8 mouse cellular contexts compared by ENCODE assay signal in the genomic region with DNA sequence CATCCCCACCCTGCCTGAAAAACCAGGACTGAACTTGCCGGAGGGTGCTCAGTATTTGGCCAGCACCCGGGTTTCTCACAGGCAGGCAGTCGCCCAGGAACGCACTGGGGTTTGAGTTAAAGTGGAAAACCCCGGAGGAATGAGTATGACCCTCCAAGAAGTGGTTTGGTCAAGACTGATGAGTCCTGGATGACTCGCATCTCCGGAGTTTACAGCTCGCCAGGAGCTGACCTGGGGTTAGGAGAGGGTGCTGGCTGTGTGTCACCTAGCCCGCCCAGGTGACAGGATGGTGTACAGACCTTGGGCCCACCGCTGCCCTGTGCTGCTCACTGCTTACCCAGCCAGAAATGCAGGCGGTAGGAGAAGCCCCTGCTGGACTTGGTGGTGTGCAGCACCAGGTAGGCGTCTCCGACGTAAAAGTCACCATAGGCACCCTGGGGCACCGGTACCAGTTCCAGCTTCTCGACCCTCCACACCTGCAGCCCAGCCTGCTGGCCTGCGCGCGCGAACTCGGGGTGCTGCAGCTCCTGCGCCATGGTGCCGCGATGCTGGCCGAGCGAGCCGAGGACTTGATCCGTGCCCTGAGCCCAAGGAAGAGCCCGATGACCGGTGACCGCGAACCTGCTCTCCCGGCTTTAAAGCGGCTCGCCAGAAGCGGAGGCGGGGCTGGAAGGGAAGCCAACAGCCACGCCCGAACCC. TPM values are rescaled to one million over a fixed set of nuclear protein-coding genes. Genes with fewer than 3 reads are reported as not detected.
DNase-seq lines count a peak whose midpoint lies in the region; ATAC-seq and TF ChIP-seq lines count a peak whose summit lies in the region.

Gene Scin, minus strand, starts transcription at position 656 of the 699 bp plus-strand sequence.

- in situ Hi-C loops in ES-E14 (cut with MboI; ENCODE audit: low sequenced_read_pairs in 2 of 2, unreplicated experiment in 2 of 2), result no loop called here

- H3K36me3 ChIP-seq in ES-E14 (ENCODE audit: control insufficient read depth, insufficient read depth, low read length, poor library complexity, severe bottlenecking), result no peaks in the 10 kb centered on the region
- no peaks in the 10 kb centered on the region for H3K36me3 ChIP-seq in forebrain, embryonic 10.5 days (replicated peaks)
- no peaks in the 10 kb centered on the region for H3K36me3 ChIP-seq in hindbrain, postnatal 0 days (ENCODE audit: insufficient read depth, low read length)
- H3K36me3 ChIP-seq in liver, embryonic 11.5 days (ENCODE audit: control insufficient read depth, insufficient read depth, low read length), result no peaks in the 10 kb centered on the region
- H3K36me3 ChIP-seq in neural tube, embryonic 11.5 days (ENCODE audit: control insufficient read depth, insufficient read depth, low read length), result no peaks in the 10 kb centered on the region

- peak within 1 kb of the TSS; percentile 76 for H3K4me2 ChIP-seq in hindbrain, postnatal 0 days (ENCODE audit: low read depth, low read length)
- peak within 1 kb of the TSS; percentile 76 for H3K4me2 ChIP-seq in liver, embryonic 11.5 days
- peak within 1 kb of the TSS; percentile 82 for H3K4me2 ChIP-seq in neural tube, embryonic 11.5 days (ENCODE audit: low read depth)

- H3K27ac ChIP-seq in ES-E14 (ENCODE audit: insufficient read depth, low read depth, low read length, poor library complexity, severe bottlenecking), result no peak within 1 kb of the TSS
- H3K27ac ChIP-seq in forebrain, embryonic 10.5 days, result no peak within 1 kb of the TSS
- H3K27ac ChIP-seq in hindbrain, postnatal 0 days, result no peak within 1 kb of the TSS
- H3K27ac ChIP-seq in liver, embryonic 11.5 days (ENCODE audit: low read depth, low read length), result no peak within 1 kb of the TSS
- H3K27ac ChIP-seq in neural tube, embryonic 11.5 days (ENCODE audit: low read depth, low read length), result no peak within 1 kb of the TSS

- WGBS in forebrain, embryonic 10.5 days, result 1% methylated on average over 39 of the region's 39 CpGs
- 2% methylated on average over 39 of the region's 39 CpGs for WGBS in hindbrain, postnatal 0 days
- 2% methylated on average over 39 of the region's 39 CpGs for WGBS in liver, embryonic 11.5 days
- WGBS in neural tube, embryonic 11.5 days, result 1% methylated on average over 39 of the region's 39 CpGs

- TF ChIP-seq CTCF in hindbrain, postnatal 0 days (IDR thresholded peaks at IDR 0.05; ENCODE audit: low read depth), result no peak

- H3K9me3 ChIP-seq in ES-E14 (ENCODE audit: control insufficient read depth, insufficient read depth, low read depth, low read length), result no peaks in the 10 kb centered on the region
- H3K9me3 ChIP-seq in forebrain, embryonic 10.5 days, result no peaks in the 10 kb centered on the region
- no peaks in the 10 kb centered on the region for H3K9me3 ChIP-seq in hindbrain, postnatal 0 days (ENCODE audit: low read length)
- no peaks in the 10 kb centered on the region for H3K9me3 ChIP-seq in liver, embryonic 11.5 days (ENCODE audit: control insufficient read depth, low read length)
- H3K9me3 ChIP-seq in neural tube, embryonic 11.5 days (ENCODE audit: control insufficient read depth, low read length), result no peaks in the 10 kb centered on the region

- ATAC-seq in hindbrain, postnatal 0 days, result peak; percentile 59
- no peak for ATAC-seq in liver, embryonic 11.5 days (replicated peaks; ENCODE audit: low FRiP score)
- ATAC-seq in neural tube, embryonic 11.5 days (ENCODE audit: insufficient read depth, low FRiP score, low TSS enrichment), result no peak; the same call in 1 of the 2 replicates

- H3K27me3 ChIP-seq in forebrain, embryonic 10.5 days (ENCODE audit: poor library complexity, severe bottlenecking), result peaks cover 44% of the 10 kb centered on the region
- H3K27me3 ChIP-seq in hindbrain, postnatal 0 days (ENCODE audit: insufficient read depth, low read length), result no peaks in the 10 kb centered on the region
- H3K27me3 ChIP-seq in liver, embryonic 11.5 days (replicated peaks; ENCODE audit: control insufficient read depth, insufficient read depth, low read length), result peaks cover 31% of the 10 kb centered on the region
- H3K27me3 ChIP-seq in neural tube, embryonic 11.5 days (ENCODE audit: control insufficient read depth, insufficient read depth, low read length), result peaks cover 15% of the 10 kb centered on the region; the same call in 1 of the 2 replicates

- H3K4me1 ChIP-seq in ES-E14 (ENCODE audit: control insufficient read depth in 2 of 2, insufficient read depth in 2 of 2, low read length in 2 of 2, poor library complexity in 1 of 2), result peaks cover 0 to 2% of the 10 kb centered on the region in 2 experiments; a peak in 1 of 4 replicates
- H3K4me1 ChIP-seq in forebrain, embryonic 10.5 days, result peaks cover 15% of the 10 kb centered on the region
- 0 out of 2 replicates have a peak, but pooled peaks cover 2% of the 10 kb centered on the region for H3K4me1 ChIP-seq in hindbrain, postnatal 0 days (ENCODE audit: insufficient read depth, low read length)
- H3K4me1 ChIP-seq in liver, embryonic 11.5 days (replicated peaks; ENCODE audit: control insufficient read depth, insufficient read depth, low read length), result peaks cover 4% of the 10 kb centered on the region; the same call in 1 of the 2 replicates
- H3K4me1 ChIP-seq in neural tube, embryonic 11.5 days (ENCODE audit: control insufficient read depth, insufficient read depth, low read length), result no peaks in the 10 kb centered on the region; the same call in 1 of the 2 replicates

- peak within 1 kb of the TSS; percentile 71 to 72 for H3K4me3 ChIP-seq in ES-E14 (ENCODE audit: insufficient read depth in 1 of 2, low read depth in 1 of 2, low read length in 2 of 2, poor library complexity in 1 of 2, severe bottlenecking in 1 of 2)
- H3K4me3 ChIP-seq in forebrain, embryonic 10.5 days, result peak within 1 kb of the TSS; percentile 55
- peak within 1 kb of the TSS; percentile 45 for H3K4me3 ChIP-seq in hindbrain, postnatal 0 days (ENCODE audit: low read length)
- H3K4me3 ChIP-seq in liver, embryonic 11.5 days (ENCODE audit: low read depth, low read length), result peak within 1 kb of the TSS; percentile 34
- H3K4me3 ChIP-seq in neural tube, embryonic 11.5 days (ENCODE audit: low read depth, low read length), result peak within 1 kb of the TSS; percentile 36

- DNase-seq in adrenal gland, adult 18-20 months (ENCODE audit: low spot score in 2 of 2), result peak; percentile 19 to 22
- no peak for DNase-seq in adrenal gland, postnatal 4 days (ENCODE audit: low spot score in 2 of 2)
- peak; percentile 16 for DNase-seq in ES-E14 (ENCODE audit: low read depth, low spot score)
- DNase-seq in forebrain, embryonic 10.5 days (ENCODE audit: extremely low spot score, low spot score), result peak; percentile 30
- peak; percentile 10 for DNase-seq in hindbrain, postnatal 0 days (ENCODE audit: low spot score)
- peak; percentile 47 for DNase-seq in liver, embryonic 11.5 days (ENCODE audit: low spot score)
- peak; percentile 55 for DNase-seq in neural tube, embryonic 11.5 days (ENCODE audit: low spot score)
- no peak for DNase-seq in frontal cortex, postnatal 25 days (ENCODE audit: low spot score in 2 of 2)

- H3K9ac ChIP-seq in ES-E14 (ENCODE audit: insufficient read depth, low read depth, low read length, poor library complexity, severe bottlenecking), result no peak within 1 kb of the TSS
- peak within 1 kb of the TSS; percentile 24; the same call in 1 of the 2 replicates for H3K9ac ChIP-seq in hindbrain, postnatal 0 days (replicated peaks; ENCODE audit: low read length)
- no peak within 1 kb of the TSS for H3K9ac ChIP-seq in liver, embryonic 11.5 days (ENCODE audit: low read depth, low read length)
- peak within 1 kb of the TSS; percentile 16; the same call in 1 of the 2 replicates for H3K9ac ChIP-seq in neural tube, embryonic 11.5 days (ENCODE audit: low read length)

TF ChIP-seq in ES-E14, 5 proteins besides CTCF, POLR2A, EP300 and RAD21:
- no peak for TF ChIP-seq MAFK (IDR thresholded peaks at IDR 0.05; ENCODE audit: insufficient read depth, low read depth, low read length)
- TF ChIP-seq CHD2 (IDR thresholded peaks at IDR 0.05; ENCODE audit: low read depth, low read length), result no peak

RNA-seq across cellular contexts. Expression of gene Scin, which starts in this region (rescaled TPM):
- total RNA-seq in adrenal gland, adult 18-20 months (2021), result 1 to 10 TPM; 1.8 to 1.9 TPM
- 1 to 10 TPM in 1 of 2 experiments, under 1 TPM in 1; 0.45 to 4.5 TPM for total RNA-seq in adrenal gland, postnatal 4 days (2021)
- 0.21 and 0.31 TPM in 2 replicates for total RNA-seq in ES-E14 (2012; rRNA removed)
- polyA plus RNA-seq in forebrain, embryonic 10.5 days (2016; fragmentation: Nextera tagmentation; extraction: Ambion mirVana), result not detected in 2 replicates
- not detected in 2 replicates for total RNA-seq in hindbrain, postnatal 0 days (2014; rRNA removed)
- polyA plus RNA-seq in hindbrain, postnatal 0 days (2015; fragmentation: Nextera tagmentation; extraction: Ambion mirVana), result 0.05 TPM in 1 of 2 replicates, not detected in the other
- 0.23 and 0.25 TPM in 2 replicates for polyA plus RNA-seq in liver, embryonic 11.5 days (2014; fragmentation: Nextera tagmentation; extraction: Ambion mirVana)
- 0.07 TPM in 1 of 2 replicates, not detected in the other for polyA plus RNA-seq in neural tube, embryonic 11.5 days (2014; fragmentation: Nextera tagmentation; extraction: Ambion mirVana)

Comparison
In these comparisons a context has a peak if more than half of its experiments do, and no peak if none do; other contexts are left out.
1. DNase-seq: peak in adrenal gland, adult 18-20 months (2 of 2); none in adrenal gland, postnatal 4 days (0 of 2) and frontal cortex, postnatal 25 days (0 of 2).
2. Peak in DNase-seq and H3K4me3 ChIP-seq in ES-E14; RNA of the gene not detected or under 1 TPM.
3. Peak in DNase-seq and H3K4me3 ChIP-seq in forebrain, embryonic 10.5 days; RNA of the gene not detected or under 1 TPM.
4. Peak in DNase-seq, ATAC-seq, H3K4me3 ChIP-seq, H3K9ac ChIP-seq and H3K4me2 ChIP-seq in hindbrain, postnatal 0 days; RNA of the gene not detected or under 1 TPM.
5. Peak in DNase-seq, H3K4me3 ChIP-seq and H3K4me2 ChIP-seq in liver, embryonic 11.5 days; RNA of the gene not detected or under 1 TPM.
6. Peak in DNase-seq, H3K4me3 ChIP-seq, H3K9ac ChIP-seq and H3K4me2 ChIP-seq in neural tube, embryonic 11.5 days; RNA of the gene not detected or under 1 TPM.
7. Peak in every context shown above with its lines, with median percentiles within 50 percentile points of each other: H3K4me3 ChIP-seq and H3K4me2 ChIP-seq.